Mouse (Mus musculus): Measurements from ENCODE around the gene Zfp804a.

DNA sequence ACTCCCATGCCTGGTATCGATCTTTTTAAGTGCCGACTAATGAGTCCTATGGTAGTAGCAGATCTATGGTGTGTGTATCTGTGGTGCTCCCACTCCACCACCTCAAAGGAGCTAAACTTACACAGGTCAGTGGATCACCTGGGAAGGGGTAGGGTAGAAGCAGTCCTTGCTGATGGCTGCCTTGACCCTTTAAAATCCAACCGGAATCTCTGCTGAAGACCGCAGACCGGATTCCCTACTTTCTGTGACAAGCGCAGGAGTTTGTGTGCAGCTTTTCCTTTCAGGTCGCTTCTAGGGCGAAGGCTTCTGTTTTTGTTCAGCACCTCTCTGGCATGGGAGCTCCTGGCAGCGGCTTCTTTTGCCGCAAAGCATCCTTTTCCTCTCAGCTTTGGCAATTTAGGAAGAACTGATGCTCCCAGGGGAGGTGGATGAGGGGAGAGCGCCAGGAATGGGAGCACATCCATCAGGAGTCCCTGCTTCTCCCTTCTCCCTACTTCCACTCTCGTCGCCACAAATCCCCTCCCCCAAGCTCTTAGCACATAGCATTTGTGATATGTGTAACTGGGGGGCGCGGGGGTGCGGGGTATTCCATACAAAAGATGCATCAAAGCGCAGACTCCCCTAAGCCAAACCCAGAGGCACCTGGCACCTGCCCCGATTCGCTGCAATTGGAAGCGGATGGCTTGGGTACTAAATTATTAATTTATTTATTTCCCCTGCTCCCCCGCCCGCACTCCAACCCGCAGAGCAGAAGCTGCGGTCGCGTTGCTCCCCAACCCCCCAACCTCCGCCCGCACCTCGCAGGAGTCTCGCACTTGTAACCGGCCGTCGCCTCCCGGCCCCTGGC is 461 bp upstream of the Zfp804a start:
- no peak for TF ChIP-seq CTCF (IDR thresholded peaks at IDR 0.05; ENCODE audit: low read depth, low read length)
- TF ChIP-seq POLR2A (IDR thresholded peaks at IDR 0.05; ENCODE audit: insufficient read depth, low read length): no peak
- TF ChIP-seq EP300 (IDR thresholded peaks at IDR 0.05; ENCODE audit: insufficient read depth, low read depth, low read length): no peak
